Mouse (Mus musculus): ENCODE data around the gene Hyal3.

DNA sequence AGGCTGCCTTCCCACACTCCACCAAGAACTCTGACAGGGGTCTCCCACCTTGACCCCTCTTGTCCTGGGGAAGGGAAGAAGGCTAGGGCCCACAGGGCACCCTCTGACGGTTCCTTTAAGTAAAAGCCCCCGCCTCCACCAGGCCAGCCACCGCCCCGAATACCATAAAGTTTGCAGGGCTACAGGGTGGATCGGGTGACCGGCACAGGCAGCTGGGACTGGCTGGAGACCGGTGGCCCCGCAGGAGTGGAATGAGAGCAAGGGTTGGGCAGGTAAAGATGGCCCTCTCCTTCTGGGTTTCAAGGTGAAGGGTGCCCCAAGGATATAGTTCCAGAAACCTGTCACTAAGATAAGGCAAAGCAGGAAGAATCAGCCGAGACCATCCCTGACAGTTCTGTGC, 26.0 kb downstream of the Hyal3 start:
- TF ChIP-seq CTCF (IDR thresholded peaks at IDR 0.05; ENCODE audit: borderline replicate concordance, insufficient read depth, low read depth, low read length) (no peak), POLR2A (IDR thresholded peaks at IDR 0.05; ENCODE audit: borderline replicate concordance, insufficient read depth, low read length) (no peak)
